Mouse (Mus musculus) bone marrow, adult 2 months (tissue): Measurements from ENCODE around the gene Dnase2a.

Experiments used
- CTCF ChIP-seq: fragments of 200-500 bp; IDR thresholded peaks from 2 replicates; pipeline ENCODE4 v1.5.1; 2011; ENCODE audit warnings: low read length, control low read depth; ENCODE audit not compliant: control insufficient read depth, insufficient read depth
- POLR2A ChIP-seq: fragments of 200-500 bp; IDR thresholded peaks from 2 replicates; pipeline ENCODE4 v1.6.1; 2011; ENCODE audit warnings: low read depth, mild to moderate bottlenecking, control low read depth, low read length, borderline replicate concordance; ENCODE audit not compliant: control insufficient read depth

GRCm38 (mm10) chr8:84877297-84878035, 30.9 kb upstream of the Dnase2a start:
- TF ChIP-seq POLR2A (no peak), CTCF (no peak)
